Mouse (Mus musculus): ENCODE measurements around the gene Acr. TPM values are rescaled to one million over a fixed set of nuclear protein-coding genes. Genes with fewer than 3 reads are reported as not detected.

The Acr gene
- polyA plus RNA-seq, 1 experiment from 2014 or later = 0.74 TPM

- Histone ChIP-seq H3K4me1 (peaks cover 31% of the 10 kb centered on the region), H3K4me2 (replicated peaks) (no peak overlapping the region), H3K9ac (replicated peaks) (no peak overlapping the region), H3K36me3 (no peaks in the 10 kb centered on the region), H3K9me3 (no peaks in the 10 kb centered on the region), H3K27ac (replicated peaks) (no peak overlapping the region), H3K27me3 (peaks cover 32% of the 10 kb centered on the region), H3K4me3 (no peak overlapping the region)
- no peak for ATAC-seq (ENCODE audit: low FRiP score, low read depth)
- 90% methylated on average over 10 of the region's 10 CpGs for WGBS
These were observed 39.2 kb upstream of the Acr start for GRCm38 (mm10) chr15:89528923-89529322.

GRCm38 (mm10) chr15:89530336-89530735 lies 37.8 kb upstream of the Acr start:
- Histone ChIP-seq H3K36me3 (no peaks in the 10 kb centered on the region), H3K4me1 (peaks cover 24% of the 10 kb centered on the region), H3K27me3 (peaks cover 18% of the 10 kb centered on the region), H3K4me2 (replicated peaks) (no peak overlapping the region), H3K27ac (replicated peaks) (no peak overlapping the region), H3K9me3 (no peaks in the 10 kb centered on the region), H3K9ac (replicated peaks) (no peak overlapping the region), H3K4me3 (no peak overlapping the region)
- no peak for ATAC-seq (ENCODE audit: low FRiP score, low read depth)
- 4% methylated on average over 4 of the region's 4 CpGs for WGBS

GRCm38 (mm10) chr15:89531399-89531798 lies 36.7 kb upstream of the Acr start:
- H3K27me3 ChIP-seq = 0 out of 2 replicates have a peak, but pooled peaks cover 12% of the 10 kb centered on the region
- H3K9ac ChIP-seq (replicated peaks) = no peak overlapping the region
- H3K27ac ChIP-seq (replicated peaks) = no peak overlapping the region
- H3K4me2 ChIP-seq (replicated peaks) = no peak overlapping the region
- H3K4me1 ChIP-seq = peaks cover 24% of the 10 kb centered on the region
- no peaks in the 10 kb centered on the region for H3K9me3 ChIP-seq
- H3K36me3 ChIP-seq = no peaks in the 10 kb centered on the region
- no peak overlapping the region for H3K4me3 ChIP-seq
- no peak for ATAC-seq (ENCODE audit: low FRiP score, low read depth)
- WGBS = 98% methylated on average over 5 of the region's 5 CpGs

GRCm38 (mm10) chr15:89532026-89532923 lies 35.9 kb upstream of the Acr start:
- WGBS = 19% methylated on average over 29 of the region's 29 CpGs

GRCm38 (mm10) chr15:89532924-89533842 lies 34.9 kb upstream of the Acr start:
- peaks cover 24% of the 10 kb centered on the region for H3K4me1 ChIP-seq

More at GRCm38 (mm10) chr15:89532026-89532923, 35.9 kb upstream of the Acr start:
- peak overlapping the region; percentile 78 for H3K4me2 ChIP-seq (replicated peaks)
- H3K9me3 ChIP-seq = no peaks in the 10 kb centered on the region
- H3K4me1 ChIP-seq = peaks cover 24% of the 10 kb centered on the region
- peak overlapping the region; percentile 69 for H3K27ac ChIP-seq (replicated peaks)
- 0 out of 2 replicates have a peak, but pooled peaks cover 12% of the 10 kb centered on the region for H3K27me3 ChIP-seq
- H3K36me3 ChIP-seq = no peaks in the 10 kb centered on the region
- peak; percentile 90 for ATAC-seq (ENCODE audit: low FRiP score, low read depth)
- peak overlapping the region; percentile 59 for H3K9ac ChIP-seq (replicated peaks)
- peak overlapping the region; percentile 48 for H3K4me3 ChIP-seq

GRCm38 (mm10) chr15:89533843-89534207 lies 34.3 kb upstream of the Acr start:
- no peak for ATAC-seq (ENCODE audit: low FRiP score, low read depth)
- H3K9ac ChIP-seq (replicated peaks) = 0 out of 2 replicates have a peak overlapping the region, but pooled peaks have one; percentile 59
- H3K9me3 ChIP-seq = no peaks in the 10 kb centered on the region
- H3K27me3 ChIP-seq = 0 out of 2 replicates have a peak, but pooled peaks cover 12% of the 10 kb centered on the region
- H3K36me3 ChIP-seq = no peaks in the 10 kb centered on the region
- H3K4me1 ChIP-seq = peaks cover 24% of the 10 kb centered on the region
- 90% methylated on average over 10 of the region's 10 CpGs for WGBS
- H3K4me3 ChIP-seq = peak overlapping the region; percentile 48
- no peak overlapping the region for H3K27ac ChIP-seq (replicated peaks)
- H3K4me2 ChIP-seq (replicated peaks) = peak overlapping the region; percentile 78

More at GRCm38 (mm10) chr15:89532924-89533842, 34.9 kb upstream of the Acr start:
- WGBS = 63% methylated on average over 23 of the region's 23 CpGs
- H3K36me3 ChIP-seq = no peaks in the 10 kb centered on the region
- H3K27me3 ChIP-seq = 0 out of 2 replicates have a peak, but pooled peaks cover 12% of the 10 kb centered on the region
- ATAC-seq (ENCODE audit: low FRiP score, low read depth) = peak; percentile 42
- peak overlapping the region; percentile 59 for H3K9ac ChIP-seq (replicated peaks)
- peak overlapping the region; percentile 69 for H3K27ac ChIP-seq (replicated peaks)
- no peaks in the 10 kb centered on the region for H3K9me3 ChIP-seq
- H3K4me3 ChIP-seq = peak overlapping the region; percentile 48
- peak overlapping the region; percentile 78 for H3K4me2 ChIP-seq (replicated peaks)

- Histone ChIP-seq H3K9ac (replicated peaks) (no peak overlapping the region), H3K4me1 (peaks cover 21% of the 10 kb centered on the region), H3K27me3 (peaks cover 33% of the 10 kb centered on the region), H3K27ac (replicated peaks) (no peak overlapping the region), H3K4me2 (replicated peaks) (no peak overlapping the region), H3K36me3 (peaks cover 13% of the 10 kb centered on the region), H3K9me3 (no peaks in the 10 kb centered on the region), H3K4me3 (no peak overlapping the region)
- no peak for ATAC-seq (ENCODE audit: low FRiP score, low read depth)
- 86% methylated on average over 7 of the region's 7 CpGs for WGBS
These were observed 24.0 kb upstream of the Acr start for GRCm38 (mm10) chr15:89544171-89544570.

- Histone ChIP-seq H3K27ac (replicated peaks) (no peak overlapping the region), H3K27me3 (peaks cover 38% of the 10 kb centered on the region), H3K9ac (replicated peaks) (peak overlapping the region; percentile 48; the same call in 1 of the 2 replicates), H3K9me3 (no peaks in the 10 kb centered on the region), H3K36me3 (peaks cover 21% of the 10 kb centered on the region), H3K4me2 (replicated peaks) (peak overlapping the region; percentile 52), H3K4me3 (peak overlapping the region; percentile 36; the same call in 1 of the 2 replicates), H3K4me1 (peaks cover 22% of the 10 kb centered on the region)
- WGBS = 56% methylated on average over 8 of the region's 8 CpGs
- no peak for ATAC-seq (ENCODE audit: low FRiP score, low read depth)
These were observed 20.8 kb upstream of the Acr start for GRCm38 (mm10) chr15:89547321-89547720.

- Histone ChIP-seq H3K27ac (replicated peaks) (no peak overlapping the region), H3K9me3 (no peaks in the 10 kb centered on the region), H3K27me3 (peaks cover 38% of the 10 kb centered on the region), H3K4me2 (replicated peaks) (peak overlapping the region; percentile 52), H3K4me3 (peak overlapping the region; percentile 36), H3K36me3 (peaks cover 20% of the 10 kb centered on the region), H3K9ac (replicated peaks) (peak overlapping the region; percentile 48; the same call in 1 of the 2 replicates), H3K4me1 (peaks cover 22% of the 10 kb centered on the region)
- 9% methylated on average over 58 of the region's 58 CpGs for WGBS
- peak; percentile 84 for ATAC-seq (ENCODE audit: low FRiP score, low read depth)
These were observed 20.1 kb upstream of the Acr start for GRCm38 (mm10) chr15:89547824-89548601.

GRCm38 (mm10) chr15:89548837-89549236 lies 19.3 kb upstream of the Acr start:
- no peak overlapping the region for H3K9ac ChIP-seq (replicated peaks)
- peaks cover 38% of the 10 kb centered on the region for H3K27me3 ChIP-seq
- H3K27ac ChIP-seq (replicated peaks) = no peak overlapping the region
- 35% methylated on average over 11 of the region's 11 CpGs for WGBS
- peak overlapping the region; percentile 52 for H3K4me2 ChIP-seq (replicated peaks)
- H3K36me3 ChIP-seq = peaks cover 12% of the 10 kb centered on the region
- no peak overlapping the region; the same call in 1 of the 2 replicates for H3K4me3 ChIP-seq
- no peaks in the 10 kb centered on the region for H3K9me3 ChIP-seq
- peak; percentile 61 for ATAC-seq (ENCODE audit: low FRiP score, low read depth)
- H3K4me1 ChIP-seq = peaks cover 22% of the 10 kb centered on the region

- H3K4me2 ChIP-seq (replicated peaks) = no peak overlapping the region
- peaks cover 22% of the 10 kb centered on the region for H3K4me1 ChIP-seq
- WGBS = 93% methylated on average over 8 of the region's 8 CpGs
- H3K27ac ChIP-seq (replicated peaks) = no peak overlapping the region
- H3K27me3 ChIP-seq = peaks cover 51% of the 10 kb centered on the region
- ATAC-seq (ENCODE audit: low FRiP score, low read depth) = no peak
- H3K4me3 ChIP-seq = no peak overlapping the region
- H3K9ac ChIP-seq (replicated peaks) = no peak overlapping the region
- no peaks in the 10 kb centered on the region for H3K9me3 ChIP-seq
- H3K36me3 ChIP-seq = peaks cover 12% of the 10 kb centered on the region
These were observed 17.6 kb upstream of the Acr start for GRCm38 (mm10) chr15:89550506-89550905.
